Mouse (Mus musculus) heart, embryonic 12.5 days (tissue): ENCODE data around the gene Ablim1. TPM values are rescaled to one million over a fixed set of nuclear protein-coding genes. Genes with fewer than 3 reads are reported as not detected.

Source experiments
- ATAC-seq: fragments of 200-750 bp; cut with Nextera tagmentation; 2 replicates; pipeline ENCODE4 v1.8.0; 2017; ENCODE audit warnings: moderate TSS enrichment, moderate library complexity; ENCODE audit not compliant: insufficient number of reproducible peaks, low FRiP score
- H3K27ac ChIP-seq: fragments of 300-500 bp; sonication (generic); 2 replicates; pipeline ENCODE4 v1.5.1; 2016; ENCODE audit warnings: mild to moderate bottlenecking, moderate library complexity; ENCODE audit not compliant: poor library complexity, severe bottlenecking
- H3K27me3 ChIP-seq: fragments of 300-500 bp; sonication (generic); replicated peaks from 2 replicates; pipeline ENCODE4 v1.6.1; 2016; ENCODE audit warnings: mild to moderate bottlenecking, moderate library complexity
- H3K36me3 ChIP-seq: fragments of 300-500 bp; sonication (generic); 2 replicates; pipeline ENCODE4 v1.6.1; 2016; ENCODE audit warnings: mild to moderate bottlenecking, moderate library complexity
- H3K4me1 ChIP-seq: fragments of 300-500 bp; sonication (generic); replicated peaks from 2 replicates; pipeline ENCODE4 v1.6.1; 2016; ENCODE audit warnings: mild to moderate bottlenecking
- H3K4me2 ChIP-seq: fragments of 300-500 bp; sonication (generic); 2 replicates; pipeline ENCODE4 v1.6.1; 2016; ENCODE audit warnings: mild to moderate bottlenecking, moderate library complexity
- H3K4me3 ChIP-seq: fragments of 300-500 bp; sonication (generic); 2 replicates; pipeline ENCODE4 v1.5.1; 2016; ENCODE audit warnings: mild to moderate bottlenecking
- H3K9ac ChIP-seq: fragments of 300-500 bp; sonication (generic); 2 replicates; pipeline ENCODE4 v1.6.1; 2016; ENCODE audit warnings: mild to moderate bottlenecking, moderate library complexity
- H3K9me3 ChIP-seq: fragments of 300-500 bp; sonication (generic); replicated peaks from 2 replicates; pipeline ENCODE4 v1.6.1; 2016; ENCODE audit warnings: mild to moderate bottlenecking, moderate library complexity
- whole genome bisulfite sequencing: fragments of 180-500 bp; shearing (Covaris S2); methylation state at CpG from one replicate; pipeline ENCODE4 v1.1.7; 2016; 5-methylcytosine and 5-hydroxymethylcytosine counted together
- polyA plus RNA-seq: library from polyadenylated mRNA; unstranded; fragments of >200 nt; fragmentation: Nextera tagmentation; extraction: Ambion mirVana; gene quantifications from 2 replicates; pipeline ENCODE4 v1.2.1, GENCODE M21; 2016

Ablim1 gene
- polyA plus RNA-seq, 1 experiment from 2014 or later = 53.5 TPM

DNA sequence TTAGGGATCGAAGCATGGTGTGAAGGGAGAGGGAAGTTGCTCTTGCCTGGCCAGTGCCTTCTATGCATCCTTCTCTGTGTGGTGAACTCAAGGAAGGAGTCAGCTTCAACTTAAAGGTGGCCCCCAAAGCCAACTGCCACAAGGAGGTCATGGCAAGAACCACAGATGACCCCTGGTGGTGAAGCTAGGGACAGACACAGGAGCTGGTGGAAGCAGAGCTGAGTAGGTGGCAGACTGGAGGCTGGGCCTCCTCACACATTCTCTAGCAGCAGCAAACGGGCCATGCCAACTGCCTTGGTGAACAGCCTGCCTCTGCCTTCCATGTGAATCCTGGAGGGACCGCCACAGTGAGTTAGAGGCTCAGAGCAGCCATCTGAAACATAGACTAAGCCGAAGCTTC lies 283.1 kb downstream of the Ablim1 start:
- Histone ChIP-seq H3K9me3 (peaks cover 4% of the 10 kb centered on the region), H3K4me3 (no peak overlapping the region), H3K4me1 (peaks cover 3% of the 10 kb centered on the region; the same call in 1 of the 2 replicates), H3K9ac (no peak overlapping the region), H3K27ac (no peak overlapping the region), H3K4me2 (no peak overlapping the region), H3K36me3 (peaks cover 14% of the 10 kb centered on the region), H3K27me3 (no peaks in the 10 kb centered on the region)
- WGBS = 53% methylated on average over 4 of the region's 4 CpGs
- no peak for ATAC-seq

DNA sequence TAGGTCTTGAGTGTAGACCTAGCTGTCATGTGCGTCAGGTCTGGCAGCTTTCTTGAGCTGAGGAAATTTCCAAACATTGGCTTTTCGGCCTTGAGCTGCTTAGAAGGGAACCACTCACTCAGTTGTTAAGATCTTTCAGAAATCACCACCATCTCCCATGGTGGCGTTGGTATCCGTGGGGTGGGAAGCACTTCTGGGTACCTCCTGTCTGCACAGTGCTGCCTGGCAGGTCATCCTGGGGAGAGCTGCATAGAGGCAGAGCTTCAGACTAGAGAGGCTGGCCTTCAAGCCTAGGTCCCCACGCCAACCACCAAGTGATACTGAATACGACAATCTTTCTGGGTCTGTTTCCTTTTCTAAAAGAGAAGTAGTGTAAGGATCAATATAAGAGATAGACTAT lies 285.3 kb downstream of the Ablim1 start:
- Histone ChIP-seq H3K9me3 (peaks cover 8% of the 10 kb centered on the region), H3K36me3 (no peaks in the 10 kb centered on the region), H3K27me3 (no peaks in the 10 kb centered on the region), H3K4me1 (peaks cover 3% of the 10 kb centered on the region; the same call in 1 of the 2 replicates), H3K9ac (no peak overlapping the region), H3K27ac (no peak overlapping the region), H3K4me2 (no peak overlapping the region), H3K4me3 (no peak overlapping the region)
- 83% methylated on average over 6 of the region's 6 CpGs for WGBS
- no peak for ATAC-seq

DNA sequence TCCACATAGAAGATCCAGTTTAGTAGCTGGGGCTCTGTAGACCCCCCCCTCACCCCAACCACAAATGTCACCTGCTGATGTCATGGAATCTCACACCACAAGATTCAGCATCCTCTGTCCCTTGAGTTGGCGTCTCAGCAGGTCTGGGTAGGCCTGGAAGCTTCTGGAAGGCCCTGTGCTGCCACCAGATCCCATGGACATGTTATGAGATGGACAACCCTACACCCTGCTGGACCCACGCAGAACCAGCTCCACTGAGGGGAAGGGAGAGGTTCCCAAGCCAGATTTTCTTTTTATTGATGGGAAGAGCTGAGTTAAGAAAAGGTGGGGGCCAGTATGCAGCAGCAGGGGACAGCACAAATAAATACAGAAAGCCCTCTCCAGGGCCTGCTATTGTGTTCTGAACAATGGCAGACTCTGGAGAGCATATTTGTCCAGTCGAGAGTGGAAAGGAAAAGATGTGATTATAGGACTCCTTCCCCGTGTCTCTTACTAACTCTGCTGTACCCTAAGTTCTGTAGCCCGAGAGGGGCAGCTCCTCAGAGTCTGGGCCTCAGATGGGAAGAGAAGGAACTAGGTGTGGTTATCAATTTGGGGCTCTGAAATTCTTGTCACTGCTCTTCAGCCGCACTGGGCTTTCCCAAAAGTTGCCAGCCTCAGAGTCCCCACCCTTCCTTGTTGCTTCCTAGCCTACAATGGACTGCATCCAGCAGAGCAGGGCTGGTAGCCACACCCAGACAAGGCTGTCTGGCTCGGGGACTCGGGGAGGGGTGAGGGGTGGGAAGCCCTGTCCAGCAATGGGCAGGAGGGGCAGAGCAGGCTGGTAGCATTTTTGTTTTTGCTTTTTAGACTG lies 286.2 kb downstream of the Ablim1 start:
- 57% methylated on average over 8 of the region's 8 CpGs for WGBS
- H3K27me3 ChIP-seq = no peaks in the 10 kb centered on the region
- H3K4me3 ChIP-seq = no peak overlapping the region
- no peaks in the 10 kb centered on the region for H3K36me3 ChIP-seq
- no peak overlapping the region for H3K27ac ChIP-seq
- no peak overlapping the region for H3K4me2 ChIP-seq
- peaks cover 3% of the 10 kb centered on the region; the same call in 1 of the 2 replicates for H3K4me1 ChIP-seq
- peaks cover 8% of the 10 kb centered on the region for H3K9me3 ChIP-seq
- H3K9ac ChIP-seq = no peak overlapping the region
- ATAC-seq = no peak

DNA sequence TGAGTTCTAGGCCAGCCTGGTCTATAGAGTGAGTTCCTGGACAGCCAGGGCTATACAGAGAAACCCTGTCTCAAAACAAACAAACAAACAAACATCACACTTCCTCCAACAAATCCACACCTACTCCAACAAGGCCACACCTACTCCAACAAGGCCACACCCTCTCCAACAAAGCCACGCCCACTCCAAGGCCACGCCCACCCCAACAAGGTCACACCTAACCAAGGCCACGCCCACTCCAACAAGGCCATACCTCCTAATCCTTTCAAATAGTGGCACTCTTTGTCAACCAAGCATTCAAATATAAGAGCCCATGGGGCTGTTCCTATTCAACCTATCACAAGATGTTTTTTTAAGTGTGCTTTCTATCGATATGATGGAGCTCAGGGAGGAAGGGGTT lies 288.2 kb downstream of the Ablim1 start:
- Histone ChIP-seq H3K4me1 (peaks cover 3% of the 10 kb centered on the region; the same call in 1 of the 2 replicates), H3K4me3 (no peak overlapping the region), H3K36me3 (no peaks in the 10 kb centered on the region), H3K27me3 (no peaks in the 10 kb centered on the region), H3K9ac (no peak overlapping the region), H3K9me3 (peaks cover 8% of the 10 kb centered on the region), H3K4me2 (no peak overlapping the region), H3K27ac (no peak overlapping the region)
- ATAC-seq = no peak
- 59% methylated on average over 4 of the region's 4 CpGs for WGBS

DNA sequence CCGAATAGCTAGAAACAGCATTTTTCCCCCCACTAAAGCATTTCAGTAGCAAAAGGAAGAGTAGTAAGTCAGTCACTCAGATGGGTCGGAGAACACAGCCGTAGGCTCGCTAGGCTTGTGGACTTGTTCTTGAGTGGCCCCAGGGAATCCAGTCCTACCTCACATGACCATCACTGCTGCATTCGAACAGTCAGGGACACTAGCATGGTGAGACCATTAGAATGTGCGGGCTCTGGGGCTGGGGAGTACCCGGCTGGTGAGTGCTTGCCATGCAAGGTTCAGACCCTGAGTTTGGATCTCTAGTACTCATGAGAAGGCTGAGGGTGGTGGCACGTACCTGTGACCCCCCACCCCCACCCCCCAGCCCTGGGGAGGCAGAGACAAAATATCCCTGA lies 296.9 kb downstream of the Ablim1 start:
- Histone ChIP-seq H3K27me3 (peaks cover 8% of the 10 kb centered on the region; the same call in 1 of the 2 replicates), H3K4me3 (no peak overlapping the region), H3K9ac (no peak overlapping the region), H3K4me1 (peaks cover 10% of the 10 kb centered on the region; the same call in 1 of the 2 replicates), H3K9me3 (no peaks in the 10 kb centered on the region), H3K27ac (no peak overlapping the region), H3K4me2 (0 out of 2 replicates have a peak overlapping the region, but pooled peaks have one; percentile 27), H3K36me3 (no peaks in the 10 kb centered on the region)
- no peak for ATAC-seq
- 70% methylated on average over 8 of the region's 8 CpGs for WGBS

DNA sequence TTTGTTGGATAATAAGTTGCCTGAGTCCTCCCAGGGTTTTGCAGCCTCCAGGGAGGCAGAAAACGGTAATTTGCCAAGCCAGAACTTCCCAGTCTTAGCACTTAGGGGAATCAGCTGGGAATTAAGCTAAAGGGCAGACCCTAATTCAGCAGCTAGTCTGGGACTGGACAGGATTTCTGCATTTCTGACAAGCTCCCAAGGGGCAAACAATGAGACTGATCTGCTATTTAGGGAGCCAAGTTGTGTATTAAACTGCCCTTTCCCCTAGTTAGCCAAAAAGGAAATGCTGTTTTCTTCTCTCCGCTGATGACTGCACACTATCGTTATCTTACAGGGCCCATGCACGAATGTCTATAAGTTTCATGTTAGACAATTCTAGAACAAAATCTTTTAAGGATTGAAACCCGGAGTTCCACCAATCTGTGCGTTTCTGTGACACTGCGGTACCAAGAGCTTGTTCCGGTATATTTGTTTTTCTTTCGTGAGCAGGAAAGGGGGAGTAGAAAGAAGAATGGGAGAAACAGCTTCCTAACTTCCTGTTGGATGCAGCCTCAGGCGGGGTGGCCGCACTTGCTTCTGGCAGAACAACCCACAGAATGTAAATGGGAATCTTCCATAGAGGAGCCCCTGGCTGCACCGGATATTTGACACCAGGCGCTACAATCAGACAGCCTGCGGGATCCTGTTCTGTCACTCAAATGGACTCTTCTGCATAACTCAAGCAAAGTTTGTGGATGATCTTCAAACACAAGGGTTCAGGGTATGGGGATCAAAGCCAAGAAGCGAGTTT lies 297.5 kb downstream of the Ablim1 start:
- 40% methylated on average over 15 of the region's 15 CpGs for WGBS
- no peaks in the 10 kb centered on the region for H3K36me3 ChIP-seq
- H3K4me2 ChIP-seq = peak overlapping the region; percentile 27; the same call in 1 of the 2 replicates
- no peak overlapping the region for H3K4me3 ChIP-seq
- H3K27ac ChIP-seq = no peak overlapping the region
- H3K9ac ChIP-seq = no peak overlapping the region
- H3K27me3 ChIP-seq = peaks cover 8% of the 10 kb centered on the region; the same call in 1 of the 2 replicates
- no peaks in the 10 kb centered on the region for H3K9me3 ChIP-seq
- peaks cover 10% of the 10 kb centered on the region; the same call in 1 of the 2 replicates for H3K4me1 ChIP-seq
- ATAC-seq = no peak

DNA sequence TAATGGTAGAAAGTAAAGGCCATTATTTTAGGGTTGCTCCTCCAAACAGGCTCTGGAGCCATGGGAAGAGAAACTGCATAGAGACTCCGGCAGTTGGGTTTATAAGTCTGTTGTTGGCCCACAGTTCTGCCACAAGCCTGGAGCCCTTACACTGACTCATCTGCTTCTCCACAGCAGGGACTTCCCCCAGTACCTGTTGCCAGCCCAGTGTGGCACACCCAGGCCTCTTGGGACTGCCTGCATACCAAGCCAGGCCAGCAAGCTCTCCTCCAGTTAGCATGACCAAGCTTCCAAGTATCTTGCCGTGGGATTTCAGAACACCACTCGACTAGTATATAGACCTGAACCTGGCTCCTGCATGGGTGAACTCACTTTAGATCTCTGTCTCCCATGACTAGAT lies 299.9 kb downstream of the Ablim1 start:
- Histone ChIP-seq H3K9me3 (no peaks in the 10 kb centered on the region), H3K27ac (no peak overlapping the region), H3K27me3 (peaks cover 23% of the 10 kb centered on the region), H3K4me2 (no peak overlapping the region), H3K9ac (no peak overlapping the region), H3K4me3 (no peak overlapping the region), H3K4me1 (peaks cover 10% of the 10 kb centered on the region; the same call in 1 of the 2 replicates), H3K36me3 (no peaks in the 10 kb centered on the region)
- 79% methylated on average over 3 of the region's 3 CpGs for WGBS
- no peak for ATAC-seq

DNA sequence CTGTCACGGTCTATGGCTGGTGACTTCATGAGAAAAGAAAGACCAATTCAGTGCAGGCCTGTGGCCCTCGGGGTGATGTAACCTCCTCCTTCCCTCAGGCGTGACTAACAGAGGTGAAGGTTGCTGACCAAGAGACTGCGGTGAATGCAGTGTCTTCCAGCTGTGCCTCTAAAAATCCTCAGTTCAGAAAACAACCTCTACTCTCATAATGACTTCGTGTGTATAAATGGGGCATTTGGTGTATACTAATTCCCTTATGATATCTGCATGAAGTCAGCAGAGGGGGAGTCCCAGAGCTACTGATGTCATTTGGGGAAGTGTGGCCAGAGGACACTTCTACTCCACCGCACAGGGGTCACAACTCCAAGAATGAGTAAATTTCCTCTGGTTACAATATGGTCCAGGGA lies 301.4 kb downstream of the Ablim1 start:
- H3K36me3 ChIP-seq = no peaks in the 10 kb centered on the region
- WGBS = 57% methylated on average over 6 of the region's 6 CpGs
- ATAC-seq = no peak

DNA sequence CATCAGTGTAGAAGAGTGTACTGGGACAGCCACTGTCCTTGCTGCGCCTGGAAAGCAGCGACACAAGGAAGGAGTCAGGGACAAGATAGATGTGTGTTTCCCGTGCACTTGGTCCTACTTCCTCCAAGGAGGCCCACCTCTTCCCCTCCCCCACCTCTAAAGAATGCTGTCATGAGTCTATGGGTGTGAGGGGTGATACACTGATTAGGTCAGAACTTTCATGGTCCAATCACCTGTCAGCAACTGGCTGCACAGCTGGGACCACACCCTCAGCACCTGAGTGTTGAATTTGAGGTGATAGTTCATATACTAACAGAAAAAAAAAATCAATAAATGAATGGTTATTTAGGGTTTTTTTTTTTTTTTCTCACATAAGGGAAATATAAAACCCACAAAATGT lies 302.7 kb downstream of the Ablim1 start:
- Histone ChIP-seq H3K9me3 (no peaks in the 10 kb centered on the region), H3K27ac (no peak overlapping the region), H3K36me3 (no peaks in the 10 kb centered on the region), H3K4me3 (no peak overlapping the region), H3K4me1 (peaks cover 9% of the 10 kb centered on the region; the same call in 1 of the 2 replicates), H3K27me3 (peaks cover 44% of the 10 kb centered on the region), H3K9ac (no peak overlapping the region), H3K4me2 (no peak overlapping the region)
- ATAC-seq = no peak
- 47% methylated on average over 3 of the region's 3 CpGs for WGBS

More for the DNA sequence above, 301.4 kb downstream of the Ablim1 start:
- Histone ChIP-seq H3K4me2 (no peak overlapping the region), H3K27ac (no peak overlapping the region), H3K9me3 (no peaks in the 10 kb centered on the region), H3K4me1 (peaks cover 10% of the 10 kb centered on the region; the same call in 1 of the 2 replicates), H3K9ac (no peak overlapping the region), H3K27me3 (peaks cover 35% of the 10 kb centered on the region), H3K4me3 (no peak overlapping the region)

DNA sequence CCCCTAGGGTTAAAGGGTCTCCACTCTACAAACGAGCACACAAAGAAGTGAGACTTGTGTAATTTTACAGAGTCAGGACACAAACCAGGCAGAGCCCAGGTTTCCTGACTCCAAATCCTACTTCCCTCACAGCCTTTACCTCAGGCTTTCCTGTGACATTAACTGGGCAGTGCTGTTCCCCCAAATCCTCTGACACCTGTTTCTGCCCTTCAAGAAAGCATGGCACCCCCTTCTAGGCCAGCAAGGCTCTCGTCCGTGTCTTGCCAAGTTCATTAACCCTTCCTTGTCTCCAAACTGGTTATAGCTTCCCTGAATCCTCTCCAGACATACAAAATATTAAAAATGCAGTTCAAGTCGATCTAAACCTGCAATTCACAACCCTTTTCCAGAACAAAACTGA lies 304.7 kb downstream of the Ablim1 start:
- Histone ChIP-seq H3K36me3 (no peaks in the 10 kb centered on the region), H3K9me3 (no peaks in the 10 kb centered on the region), H3K4me3 (no peak overlapping the region), H3K4me2 (no peak overlapping the region), H3K4me1 (0 out of 2 replicates have a peak, but pooled peaks cover 5% of the 10 kb centered on the region), H3K27me3 (peaks cover 57% of the 10 kb centered on the region), H3K27ac (no peak overlapping the region), H3K9ac (no peak overlapping the region)
- 47% methylated on average over 4 of the region's 4 CpGs for WGBS
- ATAC-seq = no peak

DNA sequence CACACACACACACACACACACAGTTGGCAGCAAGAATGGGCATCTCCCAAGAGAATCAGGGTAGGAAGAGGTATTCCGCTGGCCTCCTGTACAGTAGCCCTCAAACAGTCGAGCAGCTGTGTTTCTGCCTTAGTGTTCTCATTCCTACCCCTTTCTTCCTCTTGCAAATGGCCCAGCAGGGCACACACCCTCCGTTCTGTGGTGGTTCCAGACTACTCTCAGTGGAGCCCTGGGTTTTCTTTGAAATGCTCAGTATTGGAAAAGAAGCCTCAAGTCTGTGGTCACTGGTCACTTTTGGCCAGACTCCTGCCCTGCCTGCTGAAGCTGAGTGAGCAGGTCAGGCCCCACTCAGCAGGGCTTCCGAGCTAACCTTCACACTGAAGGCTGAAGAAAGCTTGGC lies 305.1 kb downstream of the Ablim1 start:
- WGBS = 63% methylated on average over 4 of the region's 4 CpGs

More for the DNA sequence above, 305.1 kb downstream of the Ablim1 start:
- Histone ChIP-seq H3K4me2 (no peak overlapping the region), H3K9ac (no peak overlapping the region), H3K4me1 (0 out of 2 replicates have a peak, but pooled peaks cover 5% of the 10 kb centered on the region), H3K27ac (no peak overlapping the region), H3K4me3 (no peak overlapping the region), H3K27me3 (peaks cover 60% of the 10 kb centered on the region), H3K36me3 (no peaks in the 10 kb centered on the region), H3K9me3 (no peaks in the 10 kb centered on the region)
- no peak for ATAC-seq
